12 mouse cellular contexts compared by ENCODE assay signal in genomic region chr2:3158682-3159412, GRCm38 (mm10). TPM values are rescaled to one million over a fixed set of nuclear protein-coding genes. Genes with fewer than 3 reads are reported as not detected.
DNase-seq lines count a peak whose midpoint lies in the region; ATAC-seq and TF ChIP-seq lines count a peak whose summit lies in the region.
"Had no signal": no experiment of that assay in that cellular context is flagged by ENCODE, and none has a peak within 500 bp of the region (broad histone marks: within the 10 kb centered on the region; RNA-seq: fewer than 3 reads in every experiment).

No protein-coding gene starts in this region.

- ATAC-seq in intestine, embryonic 16.5 days: no peak
- ATAC-seq in intestine, embryonic 15.5 days: no peak
- peak; percentile 45 for ATAC-seq in Patski
- ATAC-seq in granulocyte monocyte progenitor cell, adult 5-6 weeks (replicated peaks; ENCODE audit: poor library complexity, severe bottlenecking): peak; percentile 83
- ATAC-seq in megakaryocyte progenitor cell, adult 5-6 weeks (replicated peaks; ENCODE audit: poor library complexity): peak; percentile 77

- no peak overlapping the region for H3K4me3 ChIP-seq in intestine, embryonic 16.5 days (ENCODE audit: low read length)
- H3K4me3 ChIP-seq in intestine, embryonic 15.5 days (replicated peaks): no peak overlapping the region
- H3K4me3 ChIP-seq: forebrain, embryonic 12.5 days; hindbrain, embryonic 15.5 days had no signal

- no peak overlapping the region for H3K4me2 ChIP-seq in intestine, embryonic 16.5 days (ENCODE audit: low read depth, low read length)
- no peak overlapping the region for H3K4me2 ChIP-seq in intestine, embryonic 15.5 days (replicated peaks)
- H3K4me2 ChIP-seq: forebrain, embryonic 12.5 days; hindbrain, embryonic 15.5 days had no signal

- H3K27ac ChIP-seq in intestine, embryonic 16.5 days (ENCODE audit: low read length): 0 out of 2 replicates have a peak overlapping the region, but pooled peaks have one; percentile 10
- no peak overlapping the region for H3K27ac ChIP-seq in intestine, embryonic 15.5 days
- H3K27ac ChIP-seq: forebrain, embryonic 12.5 days; hindbrain, embryonic 15.5 days had no signal

- POLR2A ChIA-PET in Patski (lab: Charles Lee): interaction anchor here (0.9 kb wide), 1 partner anchor 40 kb away, joined by 4 read pairs; no protein-coding TSS in a partner anchor

- H3K9me3 ChIP-seq in intestine, embryonic 16.5 days (ENCODE audit: control insufficient read depth, low read length): no peaks in the 10 kb centered on the region
- H3K9me3 ChIP-seq in intestine, embryonic 15.5 days: no peaks in the 10 kb centered on the region
- H3K9me3 ChIP-seq: forebrain, embryonic 12.5 days; hindbrain, embryonic 15.5 days had no signal

- no peak overlapping the region for H3K9ac ChIP-seq in intestine, embryonic 16.5 days (ENCODE audit: low read depth, low read length)
- H3K9ac ChIP-seq in intestine, embryonic 15.5 days: no peak overlapping the region
- H3K9ac ChIP-seq: forebrain, embryonic 12.5 days; hindbrain, embryonic 15.5 days had no signal

- DNase-seq in Patski (ENCODE audit: low read depth, low spot score): no peak
- no peak for DNase-seq in kidney, postnatal 25 days
- DNase-seq in right cerebral cortex, postnatal 25 days: no peak
- DNase-seq: cerebellum, adult 8-10 months; left cerebral cortex, postnatal 4 days; thymus, adult 18-20 months had no signal

- H3K36me3 ChIP-seq in intestine, embryonic 16.5 days (ENCODE audit: control insufficient read depth, insufficient read depth, low read length): no peaks in the 10 kb centered on the region; the same call in 1 of the 2 replicates
- H3K36me3 ChIP-seq in intestine, embryonic 15.5 days: no peaks in the 10 kb centered on the region
- H3K36me3 ChIP-seq: forebrain, embryonic 12.5 days; hindbrain, embryonic 15.5 days had no signal

- in situ Hi-C loops in Patski (cut with MboI; ENCODE audit: low pct_unique_long_range_greater_than_20kb): no loop called here

- TF ChIP-seq CTCF in Patski (IDR thresholded peaks at IDR 0.05): no peak

- no peaks in the 10 kb centered on the region for H3K27me3 ChIP-seq in intestine, embryonic 16.5 days (replicated peaks; ENCODE audit: control insufficient read depth, insufficient read depth, low read length)
- no peaks in the 10 kb centered on the region for H3K27me3 ChIP-seq in intestine, embryonic 15.5 days (replicated peaks)
- H3K27me3 ChIP-seq in Patski: no peaks in the 10 kb centered on the region
- H3K27me3 ChIP-seq: forebrain, embryonic 12.5 days; hindbrain, embryonic 15.5 days had no signal

- CTCF ChIA-PET in Patski (lab: Charles Lee): no interaction called here

- 42% methylated on average over 8 of the region's 8 CpGs for WGBS in intestine, embryonic 16.5 days
- WGBS in intestine, embryonic 15.5 days: 35% methylated on average over 8 of the region's 8 CpGs

- peaks cover 14% of the 10 kb centered on the region for H3K4me1 ChIP-seq in intestine, embryonic 16.5 days (ENCODE audit: control insufficient read depth, insufficient read depth, low read length)
- peaks cover 20% of the 10 kb centered on the region; the same call in 1 of the 2 replicates for H3K4me1 ChIP-seq in intestine, embryonic 15.5 days (replicated peaks)

RNA-seq across cellular contexts. Expression of gene Fam171a1, which starts 44.8 kb away (rescaled TPM):
- 19.4 and 21.3 TPM in 2 replicates for polyA plus RNA-seq in intestine, embryonic 16.5 days (2015; fragmentation: Nextera tagmentation; extraction: Ambion mirVana)
- 27.5 and 28.1 TPM in 2 replicates for polyA plus RNA-seq in intestine, embryonic 15.5 days (2015; fragmentation: Nextera tagmentation; extraction: Ambion mirVana)
- polyA plus RNA-seq in Patski (2021): 60.4 TPM
- total RNA-seq in granulocyte monocyte progenitor cell, adult 5-6 weeks (2014; fragmentation: Nextera tagmentation): 2.0 and 5.0 TPM in 2 replicates
- 3.3 and 3.5 TPM in 2 replicates for total RNA-seq in granulocyte monocyte progenitor cell, adult 5-6 weeks (2017)
- total RNA-seq in megakaryocyte progenitor cell, adult 5-6 weeks (2015): 3.7 and 5.5 TPM in 2 replicates
- 2.4 and 3.2 TPM in 2 replicates for total RNA-seq in megakaryocyte progenitor cell, adult 5-6 weeks (2017)

Comparison
In these comparisons a context has a peak if more than half of its experiments do, and no peak if none do; other contexts are left out.
1. ATAC-seq: peak in Patski (single experiment), granulocyte monocyte progenitor cell, adult 5-6 weeks (single experiment) and megakaryocyte progenitor cell, adult 5-6 weeks (single experiment); none in intestine, embryonic 16.5 days (single experiment) and intestine, embryonic 15.5 days (single experiment).